Mouse (Mus musculus) c-Kit-negative CD71-positive TER-119-positive erythroid progenitor cells, embryonic 14.5 days (primary cell): Measurements from ENCODE around the gene Sdr42e1.

Experiments used
- DNase-seq: peaks from one replicate; pipeline ENCODE4 v3.0.0-alpha.2; 2013; ENCODE audit warnings: low read depth, low spot score

Sdr42e1 gene

DNA sequence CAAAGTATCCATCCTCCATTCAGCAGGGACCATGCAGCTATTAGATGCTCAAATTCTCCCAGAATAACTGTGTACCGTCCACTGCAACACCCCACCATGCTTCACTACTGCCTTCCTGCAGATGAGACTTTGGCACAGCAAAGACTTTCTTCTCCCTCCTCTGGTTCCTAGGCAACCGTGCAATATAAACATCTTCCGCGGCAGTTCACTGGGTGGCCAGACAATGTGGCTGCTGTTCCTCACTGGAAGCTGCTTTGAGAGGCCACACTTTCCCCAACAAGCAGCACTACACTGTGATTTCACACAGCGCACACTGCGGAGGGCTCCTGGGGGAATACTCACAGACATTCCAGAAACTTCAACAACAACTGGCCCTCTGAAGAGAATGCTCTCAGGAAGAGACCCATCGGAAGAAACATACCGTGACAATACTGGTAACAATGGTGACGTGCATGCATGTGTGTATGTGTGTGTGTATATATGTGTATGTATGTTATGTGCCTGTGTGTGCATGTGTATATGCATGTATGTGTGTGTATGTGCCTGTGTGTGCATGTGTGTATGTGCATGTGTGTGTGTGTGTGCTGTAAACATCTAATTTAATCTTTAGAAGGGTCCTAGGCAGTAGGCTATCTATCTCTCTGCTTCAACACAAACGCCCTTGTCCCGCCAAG, 13.0 kb downstream of the Sdr42e1 start:
- no peak for DNase-seq

DNA sequence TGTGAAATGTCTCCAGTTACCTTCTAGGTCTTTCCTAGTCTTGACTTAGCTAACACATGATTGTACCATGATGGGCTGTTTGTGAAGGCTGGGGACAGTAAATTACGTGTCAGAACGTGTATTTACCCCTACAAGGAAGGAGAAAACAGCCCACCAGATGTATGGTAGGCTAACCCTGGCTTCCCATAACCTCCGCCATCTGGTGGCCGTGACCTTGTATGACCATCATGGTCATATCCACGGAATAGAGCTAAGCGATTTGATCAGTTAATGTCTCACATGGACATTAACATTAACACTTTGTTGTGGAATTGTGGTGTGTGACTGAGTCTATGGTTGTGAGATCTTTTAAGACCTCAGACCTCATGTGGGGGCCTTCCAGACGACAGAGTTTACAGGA, 14.5 kb downstream of the Sdr42e1 start:
- DNase-seq: no peak

DNA sequence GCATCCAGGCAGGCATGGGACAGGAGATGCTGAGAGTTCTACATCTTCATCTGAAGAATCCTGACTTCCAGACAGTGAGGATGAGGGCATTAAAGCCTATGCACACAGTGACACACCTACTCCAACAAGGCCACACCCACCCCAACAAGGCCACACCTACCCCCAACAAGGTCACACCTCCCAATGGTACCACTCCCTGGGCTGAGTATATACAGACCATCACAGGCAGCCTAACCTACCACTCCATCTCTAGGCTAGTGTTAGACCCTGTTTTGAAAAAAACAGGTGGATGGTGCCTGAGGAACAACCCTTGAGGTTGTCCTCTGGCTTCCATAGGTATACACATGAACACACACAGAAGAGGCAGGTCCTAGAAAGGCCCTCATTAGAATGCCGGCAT, 21.2 kb downstream of the Sdr42e1 start:
- no peak for DNase-seq

DNA sequence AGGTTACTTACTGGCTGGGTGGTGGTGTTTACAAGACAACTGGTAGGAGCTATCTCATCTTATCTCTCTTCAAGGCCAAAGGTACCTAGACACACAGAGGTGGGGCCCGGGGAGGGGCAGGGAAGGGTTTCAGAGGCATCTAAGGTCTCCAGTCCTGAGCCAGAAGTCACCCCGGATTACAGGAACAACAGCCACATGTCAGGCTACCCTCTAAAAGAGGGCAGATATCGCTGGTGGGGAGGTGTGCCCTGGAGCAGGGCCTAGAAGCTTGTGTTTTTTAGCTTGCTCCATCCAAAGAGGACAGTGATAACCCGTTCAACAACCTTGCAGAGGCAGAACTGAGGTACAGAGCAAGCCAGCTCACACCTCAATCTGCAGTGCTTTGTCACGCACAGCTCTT, 27.0 kb downstream of the Sdr42e1 start:
- DNase-seq: no peak

DNA sequence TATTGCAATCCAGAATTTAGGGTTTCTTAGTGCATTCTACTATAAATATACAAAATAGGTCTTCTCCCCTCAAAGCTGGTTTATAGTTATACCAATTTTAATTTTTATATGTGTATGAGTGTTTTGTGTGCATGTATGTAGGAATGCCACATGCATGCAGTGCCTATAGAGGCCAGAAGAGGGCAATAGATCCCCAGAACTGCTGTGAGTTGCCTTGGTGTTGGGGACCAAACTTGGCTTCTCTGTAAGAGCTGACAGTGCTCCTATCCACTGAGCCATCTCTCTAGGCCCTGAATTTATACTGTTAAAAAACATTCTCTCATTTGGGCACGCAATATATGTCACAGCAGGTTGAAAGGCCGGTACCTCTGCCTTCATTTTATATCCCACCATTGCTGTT, 27.5 kb downstream of the Sdr42e1 start:
- no peak for DNase-seq

DNA sequence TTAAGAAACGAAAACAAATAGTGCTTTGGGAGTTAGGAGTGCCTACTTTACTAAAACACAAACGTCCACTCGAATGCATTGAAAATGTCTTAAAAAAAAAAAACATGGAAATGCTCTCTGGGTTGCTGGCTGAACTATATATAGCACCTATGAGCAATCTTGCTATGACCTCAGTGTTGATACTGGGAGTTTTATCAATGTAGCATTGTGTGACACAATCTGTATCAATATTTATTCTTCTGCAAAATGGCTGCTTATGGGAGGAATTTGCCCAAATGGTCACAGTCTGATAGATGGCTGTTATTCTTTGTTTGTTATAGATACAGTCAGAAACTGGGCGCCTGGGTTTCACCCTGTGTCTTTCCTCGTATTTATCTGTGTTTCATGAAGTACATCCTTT, 28.0 kb downstream of the Sdr42e1 start:
- DNase-seq: no peak

DNA sequence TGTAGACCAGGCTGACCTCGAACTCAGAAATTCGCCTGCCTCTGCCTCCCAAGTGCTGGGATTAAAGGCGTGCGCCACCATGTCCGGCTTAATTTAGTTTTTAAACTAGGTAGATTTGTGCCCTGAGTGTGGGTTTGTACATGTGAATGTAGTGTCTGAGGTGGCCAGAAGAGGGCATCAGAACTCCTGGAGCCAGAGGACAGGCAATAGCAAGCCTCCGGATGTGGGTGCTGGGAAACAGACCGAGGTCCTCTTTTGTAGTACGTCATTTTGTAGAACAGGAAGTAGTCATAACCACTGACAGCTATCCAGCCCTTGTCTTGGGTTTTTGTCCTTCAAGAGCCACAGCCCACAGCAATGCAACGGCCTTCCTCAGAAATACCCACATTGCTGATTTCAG, 33.9 kb downstream of the Sdr42e1 start:
- DNase-seq: no peak

DNA sequence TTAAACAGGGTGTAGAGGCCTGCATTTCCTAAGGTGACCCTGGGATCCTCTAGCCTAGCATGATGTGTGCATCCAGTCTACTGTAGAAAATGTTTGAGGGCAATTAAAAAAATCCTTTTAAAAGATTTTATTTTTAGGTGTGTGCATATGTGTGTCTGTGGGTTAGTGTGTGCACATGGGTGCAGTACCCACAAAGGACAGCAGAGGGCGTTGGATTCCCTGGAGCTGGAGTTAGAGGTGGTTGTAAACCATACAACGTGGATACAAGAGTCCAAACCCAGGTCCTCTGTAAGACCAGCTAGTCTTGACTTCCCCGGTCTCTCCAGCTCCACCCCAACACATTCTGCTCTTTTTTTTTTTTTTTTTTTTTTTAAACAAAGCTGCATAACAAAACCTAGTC, 36.0 kb downstream of the Sdr42e1 start:
- DNase-seq: no peak

DNA sequence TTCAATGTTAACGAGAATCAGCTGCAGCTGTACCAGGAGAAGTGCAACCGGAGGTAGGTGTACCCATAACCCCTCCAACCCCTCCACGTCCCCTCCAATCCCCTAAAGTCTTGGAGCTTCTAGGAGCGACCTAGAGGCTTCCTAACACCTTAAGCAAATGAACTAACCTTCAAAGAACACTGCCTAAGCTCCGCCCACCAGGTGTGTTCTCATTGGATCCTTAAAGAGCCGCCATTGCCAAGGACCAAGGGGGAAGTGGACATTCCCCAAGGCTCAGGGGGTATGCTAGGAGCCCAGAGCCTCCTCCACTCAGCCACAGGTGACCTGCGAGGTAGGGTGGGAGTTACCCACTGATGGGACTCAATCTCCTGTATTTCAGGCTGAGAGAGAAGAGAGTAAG, 39.1 kb downstream of the Sdr42e1 start:
- DNase-seq: no peak

DNA sequence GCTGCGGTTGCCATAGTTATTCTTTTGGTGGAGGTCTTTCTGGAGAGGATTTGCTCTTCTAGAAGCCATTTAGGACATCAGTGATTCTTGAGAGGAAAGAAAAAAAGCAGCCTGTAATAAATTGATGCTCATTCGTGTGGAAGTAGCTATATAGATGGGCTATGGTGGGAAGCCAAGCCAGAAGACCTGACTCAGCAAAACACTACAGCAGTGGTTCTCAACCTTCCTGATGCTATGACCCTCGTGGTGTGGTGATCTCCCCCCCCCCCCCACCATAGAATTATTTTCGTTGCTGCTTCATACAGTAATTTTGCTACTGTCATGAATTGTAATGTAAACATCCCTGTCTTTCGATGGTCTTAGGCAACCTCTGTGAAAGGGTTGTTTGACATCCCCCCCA, 41.0 kb downstream of the Sdr42e1 start:
- DNase-seq: no peak

DNA sequence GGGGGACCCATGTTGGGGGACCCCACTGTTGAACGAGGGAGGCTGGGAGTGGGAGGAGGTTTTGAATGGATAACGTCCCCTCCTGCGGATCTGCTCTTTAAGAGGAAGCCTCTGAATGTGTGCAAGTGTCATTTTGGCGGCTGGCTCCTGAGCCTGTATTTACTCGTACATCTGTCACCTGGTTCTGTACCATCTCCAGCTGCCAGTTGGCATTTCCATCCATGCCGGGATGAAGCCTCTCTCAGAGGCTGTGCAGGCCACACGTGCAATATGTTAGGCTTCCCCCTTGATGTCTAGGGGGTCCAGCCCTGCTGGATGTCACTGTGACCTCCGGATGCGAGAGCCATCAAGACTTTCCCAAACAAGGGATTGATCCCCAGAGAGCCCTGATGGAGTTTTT, 46.4 kb downstream of the Sdr42e1 start:
- no peak for DNase-seq

DNA sequence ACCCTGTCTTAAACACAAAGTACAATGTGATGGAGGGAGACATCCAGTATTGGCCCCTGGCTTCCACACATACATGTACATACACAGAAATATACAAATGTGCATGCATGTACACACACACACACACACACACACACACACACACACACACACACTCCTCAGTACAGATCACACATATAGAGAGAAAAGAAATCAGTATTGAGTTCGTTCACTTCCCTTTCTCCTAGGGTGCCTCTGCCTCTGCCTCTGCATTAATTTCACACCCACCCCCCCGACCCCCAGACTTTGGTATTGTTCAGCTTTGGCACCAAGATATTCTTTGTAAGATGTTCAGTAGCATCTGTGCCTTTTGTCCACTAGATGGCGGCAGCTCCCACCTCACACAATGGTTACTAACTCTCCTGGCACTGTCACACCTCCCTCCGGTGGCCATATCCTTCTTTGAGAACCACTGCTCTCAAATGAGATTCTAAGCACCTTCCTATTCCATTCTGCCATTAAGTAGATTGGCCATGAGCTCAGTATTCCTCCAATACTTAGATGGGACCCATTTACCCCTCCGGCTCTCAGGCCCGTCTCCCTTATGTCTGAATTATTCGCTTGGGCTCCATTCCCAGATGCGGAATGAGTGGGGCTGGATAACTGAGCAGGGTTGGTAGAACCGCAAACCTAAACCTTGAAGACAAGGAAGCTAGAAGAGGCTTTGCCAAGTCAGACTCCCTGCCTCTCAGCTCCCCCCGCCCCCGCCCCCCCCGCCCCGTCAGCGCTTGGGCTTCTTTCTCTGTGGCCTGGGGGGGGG, 47.2 kb downstream of the Sdr42e1 start:
- DNase-seq: no peak

DNA sequence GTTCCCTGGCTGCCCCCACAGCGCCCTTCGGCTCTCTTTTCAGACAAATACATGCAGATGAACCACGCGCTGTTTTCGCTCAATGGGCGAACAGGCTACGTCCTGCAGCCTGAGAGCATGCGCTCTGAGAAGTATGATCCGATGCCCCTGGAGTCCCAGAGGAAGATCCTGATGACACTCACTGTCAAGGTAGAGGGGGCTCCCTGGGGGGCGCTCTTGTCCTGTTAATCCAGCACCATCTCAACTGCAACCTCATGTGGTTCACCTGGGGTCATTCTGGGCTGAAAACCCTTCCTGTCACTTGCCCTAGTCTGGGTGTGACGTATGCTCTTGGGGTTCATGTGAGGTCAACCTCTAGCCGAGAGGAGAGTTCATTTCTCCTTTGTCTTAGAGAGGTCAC, 60.6 kb downstream of the Sdr42e1 start:
- no peak for DNase-seq
